16 mouse cellular contexts compared by ENCODE assay signal in the genomic region with DNA sequence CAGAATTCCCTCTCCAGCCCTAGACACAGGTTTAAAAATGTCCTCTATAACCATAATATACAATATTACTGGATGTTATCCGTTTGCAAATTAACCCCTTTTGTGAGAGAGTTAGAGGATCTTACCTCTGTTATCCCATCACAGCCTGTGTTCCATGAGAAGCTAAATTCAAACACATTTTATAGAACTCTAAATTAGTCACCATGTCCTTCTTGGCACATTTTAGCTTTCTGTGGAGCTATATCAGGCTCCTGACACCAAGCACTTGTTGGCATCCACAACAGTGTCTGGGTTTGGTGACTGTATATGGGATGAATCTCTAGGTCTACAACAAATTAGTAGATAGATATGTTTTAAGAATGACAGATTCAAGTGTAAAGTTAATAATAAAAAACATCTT.
"Had no signal": no experiment of that assay in that cellular context is flagged by ENCODE, and none has a peak within 500 bp of the region (broad histone marks: within the 10 kb centered on the region; RNA-seq: fewer than 3 reads in every experiment).

No protein-coding gene starts in this region.

- DNase-seq: retina, postnatal 1 day; right cerebral cortex, adult 18-20 months; right cerebral cortex, postnatal 14 days; right cerebral cortex, postnatal 25 days; right cerebral cortex, postnatal 4 days; spleen, adult 18-20 months; thymus, adult 18-20 months; thymus, adult 2 months; thymus, postnatal 14 days; thymus, postnatal 25 days; thymus, postnatal 36 days; thymus, postnatal 4 days had no signal

- H3K4me3 ChIP-seq: neural tube, embryonic 13.5 days; neural tube, embryonic 15.5 days; stomach, embryonic 15.5 days had no signal

- H3K27ac ChIP-seq: neural tube, embryonic 13.5 days; neural tube, embryonic 15.5 days; stomach, embryonic 15.5 days; stomach, postnatal 0 days had no signal
